ENCODE assay signal across 8 mouse cellular contexts in the genomic region with DNA sequence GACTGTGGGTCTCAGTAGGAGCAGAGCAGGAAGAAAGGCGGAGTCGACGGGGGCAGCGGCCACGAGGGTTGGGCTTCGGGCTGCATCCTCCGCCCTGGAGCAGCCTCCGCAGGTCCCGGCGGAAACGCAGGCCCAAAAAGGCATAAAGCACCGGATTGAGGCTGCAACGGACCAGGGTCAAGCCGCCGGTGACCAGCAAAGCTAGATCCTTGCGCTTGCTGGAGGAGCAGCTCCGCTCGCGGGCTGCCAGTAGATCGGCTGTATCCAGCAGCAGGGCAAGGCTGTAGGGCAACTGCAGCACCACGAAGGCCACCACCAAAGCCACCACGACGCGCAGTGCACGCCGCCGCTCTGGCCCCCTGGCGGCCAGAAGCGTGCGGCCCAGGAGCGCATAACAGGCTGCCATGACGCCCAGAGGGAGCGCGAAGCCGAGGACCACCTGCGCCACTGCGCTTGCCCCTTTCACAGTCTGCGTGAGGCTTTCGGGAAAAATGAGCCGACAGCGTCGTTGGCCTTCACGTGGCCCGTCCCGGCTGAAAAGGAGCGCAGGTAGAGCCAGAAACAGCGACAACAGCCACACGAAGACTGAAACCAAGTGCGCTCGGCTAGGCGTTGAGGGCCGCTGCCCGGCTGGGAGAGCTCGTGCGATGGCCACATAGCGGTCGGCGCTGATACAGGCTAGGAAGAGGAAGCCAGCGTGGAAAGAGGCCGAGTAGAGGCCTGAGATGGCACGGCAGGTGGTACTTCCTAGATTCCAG. TPM values are rescaled to one million over a fixed set of nuclear protein-coding genes. Genes with fewer than 3 reads are reported as not detected.
A peak's percentile ranks its signal among the peaks of the same experiment; 100 is the strongest.
DNase-seq lines count a peak whose midpoint lies in the region; ATAC-seq and TF ChIP-seq lines count a peak whose summit lies in the region.

No protein-coding gene starts in this region.

- ATAC-seq in forebrain, postnatal 0 days: peak; percentile 61
- ATAC-seq in hindbrain, embryonic 11.5 days (ENCODE audit: low FRiP score): peak; percentile 64

- WGBS in forebrain, postnatal 0 days: 3% methylated on average over 61 of the region's 61 CpGs
- WGBS in hindbrain, embryonic 11.5 days: 1% methylated on average over 61 of the region's 61 CpGs
- WGBS in macrophage (ENCODE audit: missing documents): 5% methylated on average over 61 of the region's 61 CpGs

- peak; percentile 93 for TF ChIP-seq CTCF in forebrain, postnatal 0 days (IDR thresholded peaks at IDR 0.05; ENCODE audit: low read depth)

- H3K4me2 ChIP-seq in forebrain, postnatal 0 days (ENCODE audit: low read depth): peak overlapping the region; percentile 53
- H3K4me2 ChIP-seq in hindbrain, embryonic 11.5 days (replicated peaks; ENCODE audit: low read depth, low read length): peak overlapping the region; percentile 73

- no peaks in the 10 kb centered on the region for H3K9me3 ChIP-seq in forebrain, postnatal 0 days (ENCODE audit: low read length)
- no peaks in the 10 kb centered on the region for H3K9me3 ChIP-seq in hindbrain, embryonic 11.5 days (ENCODE audit: control insufficient read depth, low read length)

- DNase-seq in R1 (ENCODE audit: low read depth, low spot score): peak; percentile 81
- peak; percentile 73 for DNase-seq in cerebellum, adult 8-10 months
- peak; percentile 87 for DNase-seq in forebrain, postnatal 0 days
- peak; percentile 93 for DNase-seq in hindbrain, embryonic 11.5 days (ENCODE audit: low spot score)
- DNase-seq in layer of hippocampus, postnatal 25 days (ENCODE audit: extremely low spot score in 1 of 2, low spot score in 1 of 2): peak; percentile 52 to 58
- peak; percentile 67 for DNase-seq in right cerebral cortex, postnatal 25 days
- DNase-seq in frontal cortex, postnatal 25 days (ENCODE audit: low spot score in 2 of 2): no peak

- no peaks in the 10 kb centered on the region; the same call in 1 of the 2 replicates for H3K79me2 ChIP-seq in macrophage (ENCODE audit: inconsistent target)

- peaks cover 18% of the 10 kb centered on the region for H3K4me1 ChIP-seq in forebrain, postnatal 0 days (ENCODE audit: insufficient read depth)
- H3K4me1 ChIP-seq in hindbrain, embryonic 11.5 days (replicated peaks; ENCODE audit: control insufficient read depth, insufficient read depth, low read length): peaks cover 32% of the 10 kb centered on the region; the same call in 1 of the 2 replicates

- no peaks in the 10 kb centered on the region for H3K36me3 ChIP-seq in forebrain, postnatal 0 days (ENCODE audit: insufficient read depth)
- no peaks in the 10 kb centered on the region for H3K36me3 ChIP-seq in hindbrain, embryonic 11.5 days (ENCODE audit: control insufficient read depth, insufficient read depth, low read length)
- no peaks in the 10 kb centered on the region for H3K36me3 ChIP-seq in macrophage (ENCODE audit: inconsistent target)

- peak overlapping the region; percentile 34 for H3K4me3 ChIP-seq in forebrain, postnatal 0 days (ENCODE audit: low read depth, low read length)
- H3K4me3 ChIP-seq in hindbrain, embryonic 11.5 days (ENCODE audit: low read depth, low read length): peak overlapping the region; percentile 28
- H3K4me3 ChIP-seq in macrophage (ENCODE audit: inconsistent target): peak overlapping the region; percentile 22

- H3K27me3 ChIP-seq in forebrain, postnatal 0 days (ENCODE audit: insufficient read depth, low read length): peaks cover 44% of the 10 kb centered on the region
- peaks cover 75% of the 10 kb centered on the region for H3K27me3 ChIP-seq in hindbrain, embryonic 11.5 days (ENCODE audit: control insufficient read depth, insufficient read depth, low read length)

- peak overlapping the region; percentile 39 for H3K9ac ChIP-seq in forebrain, postnatal 0 days
- H3K9ac ChIP-seq in hindbrain, embryonic 11.5 days (ENCODE audit: low read depth, low read length): peak overlapping the region; percentile 35

- H3K27ac ChIP-seq in forebrain, postnatal 0 days (ENCODE audit: low read depth, low read length): no peak overlapping the region
- H3K27ac ChIP-seq in hindbrain, embryonic 11.5 days (ENCODE audit: low read depth, low read length): peak overlapping the region; percentile 19; the same call in 1 of the 2 replicates
- peak overlapping the region; percentile 37 for H3K27ac ChIP-seq in macrophage

RNA-seq across cellular contexts. Expression of gene Ccr10, which starts 1.4 kb away (rescaled TPM):
- total RNA-seq in forebrain, postnatal 0 days (2014; rRNA removed): 0.23 and 0.52 TPM in 2 replicates
- polyA plus RNA-seq in forebrain, postnatal 0 days (2015; fragmentation: Nextera tagmentation; extraction: Ambion mirVana): 0.15 and 0.24 TPM in 2 replicates
- polyA plus RNA-seq in hindbrain, embryonic 11.5 days (2014; fragmentation: Nextera tagmentation; extraction: Ambion mirVana): 0.19 TPM in 1 of 2 replicates, not detected in the other
- under 1 TPM; 0.21 to 0.25 TPM for total RNA-seq in layer of hippocampus, postnatal 25 days (2021)
- total RNA-seq in macrophage (2018; cell fraction: chromatin; rRNA removed): under 1 TPM in 2 of 26 experiments, not detected in 24; 0.33 to 0.47 TPM
- total RNA-seq in macrophage (2018; cell fraction: cytosol; rRNA removed): under 1 TPM in 7 of 26 experiments, not detected in 19; 0.07 to 0.24 (median 0.11) TPM
- total RNA-seq in macrophage (2018; cell fraction: nucleus; rRNA removed): under 1 TPM in 1 of 26 experiments, not detected in 25; 0.36 TPM
- not detected in 3 replicates for polyA plus RNA-seq in macrophage (2018)

RNA-seq across cellular contexts. Expression of gene Plekhh3, which starts 2.7 kb away (rescaled TPM):
- 9.2 and 10.2 TPM in 2 replicates for total RNA-seq in forebrain, postnatal 0 days (2014; rRNA removed)
- 4.9 and 5.3 TPM in 2 replicates for polyA plus RNA-seq in forebrain, postnatal 0 days (2015; fragmentation: Nextera tagmentation; extraction: Ambion mirVana)
- 7.7 and 8.2 TPM in 2 replicates for polyA plus RNA-seq in hindbrain, embryonic 11.5 days (2014; fragmentation: Nextera tagmentation; extraction: Ambion mirVana)
- 10 to 100 TPM; 13.2 to 14.3 TPM for total RNA-seq in layer of hippocampus, postnatal 25 days (2021)
- total RNA-seq in macrophage (2018; cell fraction: chromatin; rRNA removed): 10 to 100 TPM in 1 of 26 experiments, 1 to 10 TPM in 20, under 1 TPM in 5; 0.28 to 11.1 (median 3.6) TPM
- total RNA-seq in macrophage (2018; cell fraction: cytosol; rRNA removed): 1 to 10 TPM in 25 of 26 experiments, under 1 TPM in 1; 0.43 to 4.4 (median 2.8) TPM
- 1 to 10 TPM in 25 of 26 experiments, under 1 TPM in 1; 0.82 to 8.3 (median 3.4) TPM for total RNA-seq in macrophage (2018; cell fraction: nucleus; rRNA removed)
- polyA plus RNA-seq in macrophage (2018): 0.67 to 3.1 TPM (median 2.7 TPM) in 3 replicates

RNA-seq across cellular contexts. Expression of gene Cntnap1, which starts 3.5 kb away (rescaled TPM):
- total RNA-seq in forebrain, postnatal 0 days (2014; rRNA removed): 3.0 and 3.5 TPM in 2 replicates
- 0.35 and 1.1 TPM in 2 replicates for polyA plus RNA-seq in forebrain, postnatal 0 days (2015; fragmentation: Nextera tagmentation; extraction: Ambion mirVana)
- polyA plus RNA-seq in hindbrain, embryonic 11.5 days (2014; fragmentation: Nextera tagmentation; extraction: Ambion mirVana): 0.29 and 0.39 TPM in 2 replicates
- 100 to 1,000 TPM; 158 to 169 TPM for total RNA-seq in layer of hippocampus, postnatal 25 days (2021)
- total RNA-seq in macrophage (2018; cell fraction: chromatin; rRNA removed): 10 to 100 TPM in 1 of 26 experiments, 1 to 10 TPM in 25; 1.2 to 11.0 (median 5.9) TPM
- under 1 TPM; 0.05 to 0.71 (median 0.26) TPM for total RNA-seq in macrophage (2018; cell fraction: cytosol; rRNA removed)
- 1 to 10 TPM in 23 of 26 experiments, under 1 TPM in 3; 0.46 to 5.0 (median 2.9) TPM for total RNA-seq in macrophage (2018; cell fraction: nucleus; rRNA removed)
- 0.17 to 0.34 TPM (median 0.27 TPM) in 3 replicates for polyA plus RNA-seq in macrophage (2018)

RNA-seq across cellular contexts. Expression of gene Tubg2, which starts 18.1 kb away (rescaled TPM):
- 23.2 and 28.6 TPM in 2 replicates for total RNA-seq in forebrain, postnatal 0 days (2014; rRNA removed)
- 59.9 and 69.7 TPM in 2 replicates for polyA plus RNA-seq in forebrain, postnatal 0 days (2015; fragmentation: Nextera tagmentation; extraction: Ambion mirVana)
- 5.5 and 5.7 TPM in 2 replicates for polyA plus RNA-seq in hindbrain, embryonic 11.5 days (2014; fragmentation: Nextera tagmentation; extraction: Ambion mirVana)
- 10 to 100 TPM; 44.9 to 47.8 TPM for total RNA-seq in layer of hippocampus, postnatal 25 days (2021)
- total RNA-seq in macrophage (2018; cell fraction: chromatin; rRNA removed): under 1 TPM in 1 of 26 experiments, not detected in 25; 0.76 TPM
- total RNA-seq in macrophage (2018; cell fraction: cytosol; rRNA removed): under 1 TPM in 16 of 26 experiments, not detected in 10; 0.05 to 0.40 (median 0.13) TPM
- under 1 TPM in 1 of 26 experiments, not detected in 25; 0.30 TPM for total RNA-seq in macrophage (2018; cell fraction: nucleus; rRNA removed)
- polyA plus RNA-seq in macrophage (2018): 0.13 TPM in 1 of 3 replicates, not detected in the others

RNA-seq across cellular contexts. Expression of gene Ezh1, which starts 52.5 kb away (rescaled TPM):
- total RNA-seq in forebrain, postnatal 0 days (2014; rRNA removed): 25.6 and 27.7 TPM in 2 replicates
- polyA plus RNA-seq in forebrain, postnatal 0 days (2015; fragmentation: Nextera tagmentation; extraction: Ambion mirVana): 18.8 and 22.5 TPM in 2 replicates
- 11.1 and 11.5 TPM in 2 replicates for polyA plus RNA-seq in hindbrain, embryonic 11.5 days (2014; fragmentation: Nextera tagmentation; extraction: Ambion mirVana)
- total RNA-seq in layer of hippocampus, postnatal 25 days (2021): 10 to 100 TPM; 57.1 to 62.1 TPM
- total RNA-seq in macrophage (2018; cell fraction: chromatin; rRNA removed): 100 to 1,000 TPM in 12 of 26 experiments, 10 to 100 TPM in 14; 24.4 to 183 (median 95.3) TPM
- total RNA-seq in macrophage (2018; cell fraction: cytosol; rRNA removed): 10 to 100 TPM; 26.2 to 43.2 (median 37.0) TPM
- total RNA-seq in macrophage (2018; cell fraction: nucleus; rRNA removed): 100 to 1,000 TPM in 5 of 26 experiments, 10 to 100 TPM in 21; 22.3 to 141 (median 64.5) TPM
- polyA plus RNA-seq in macrophage (2018): 19.6 to 40.4 TPM (median 38.1 TPM) in 3 replicates

Comparison
In these comparisons a context has a peak if more than half of its experiments do, and no peak if none do; other contexts are left out.
1. DNase-seq: peak in R1 (single experiment), cerebellum, adult 8-10 months (single experiment), forebrain, postnatal 0 days (single experiment), hindbrain, embryonic 11.5 days (single experiment), layer of hippocampus, postnatal 25 days (2 of 2) and right cerebral cortex, postnatal 25 days (single experiment); none in frontal cortex, postnatal 25 days (0 of 2).
2. Peak in every context shown above with its lines, with median percentiles within 50 percentile points of each other: H3K4me3 ChIP-seq.